Mouse (Mus musculus): Measurements from ENCODE around the gene Duox1. TPM values are rescaled to one million over a fixed set of nuclear protein-coding genes. Genes with fewer than 3 reads are reported as not detected.

Gene Duox1
- total and polyA plus RNA-seq, 2 experiments from 2014 or later: 0.16 to 0.33 TPM

- 64% methylated on average over 3 of the region's 3 CpGs for WGBS
- Histone ChIP-seq H3K9ac (replicated peaks; ENCODE audit: low read length, poor library complexity, severe bottlenecking) (no peak overlapping the region), H3K27me3 (ENCODE audit: insufficient read depth, low read length) (no peaks in the 10 kb centered on the region), H3K9me3 (ENCODE audit: low read length) (no peaks in the 10 kb centered on the region), H3K4me1 (ENCODE audit: insufficient read depth, low read length) (peaks cover 4% of the 10 kb centered on the region; the same call in 1 of the 2 replicates), H3K36me3 (ENCODE audit: insufficient read depth, low read length) (no peaks in the 10 kb centered on the region), H3K4me3 (ENCODE audit: low read depth, low read length) (no peak overlapping the region), H3K4me2 (ENCODE audit: low read depth, low read length, poor library complexity, severe bottlenecking) (no peak overlapping the region), H3K27ac (ENCODE audit: low read depth, low read length) (no peak overlapping the region)
- TF ChIP-seq CTCF (IDR thresholded peaks at IDR 0.05): no peak
- ATAC-seq (ENCODE audit: low FRiP score) (no peak), DNase-seq (ENCODE audit: low spot score) (no peak)
Measured at GRCm38 (mm10) chr2:122372067-122372466, 56.6 kb downstream of the Duox1 start.

GRCm38 (mm10) chr2:122372541-122372940, 57.1 kb downstream of the Duox1 start:
- no peak for DNase-seq (ENCODE audit: low spot score)
- TF ChIP-seq CTCF (IDR thresholded peaks at IDR 0.05): no peak
- 92% methylated on average over 1 of the region's 1 CpGs for WGBS
- Histone ChIP-seq H3K4me2 (ENCODE audit: low read depth, low read length, poor library complexity, severe bottlenecking) (no peak overlapping the region), H3K4me3 (ENCODE audit: low read depth, low read length) (no peak overlapping the region), H3K27me3 (ENCODE audit: insufficient read depth, low read length) (no peaks in the 10 kb centered on the region), H3K36me3 (ENCODE audit: insufficient read depth, low read length) (no peaks in the 10 kb centered on the region), H3K9ac (replicated peaks; ENCODE audit: low read length, poor library complexity, severe bottlenecking) (no peak overlapping the region), H3K27ac (ENCODE audit: low read depth, low read length) (no peak overlapping the region), H3K4me1 (ENCODE audit: insufficient read depth, low read length) (no peaks in the 10 kb centered on the region; the same call in 1 of the 2 replicates), H3K9me3 (ENCODE audit: low read length) (no peaks in the 10 kb centered on the region)
- no peak for ATAC-seq (ENCODE audit: low FRiP score)

- no peak overlapping the region for H3K4me2 ChIP-seq (ENCODE audit: low read depth, low read length, poor library complexity, severe bottlenecking)
- no peak for DNase-seq (ENCODE audit: low spot score)
- WGBS: 79% methylated on average over 5 of the region's 5 CpGs
- no peaks in the 10 kb centered on the region for H3K9me3 ChIP-seq (ENCODE audit: low read length)
- H3K27me3 ChIP-seq (ENCODE audit: insufficient read depth, low read length): no peaks in the 10 kb centered on the region
- no peak overlapping the region for H3K4me3 ChIP-seq (ENCODE audit: low read depth, low read length)
- TF ChIP-seq CTCF (IDR thresholded peaks at IDR 0.05): no peak
- H3K4me1 ChIP-seq (ENCODE audit: insufficient read depth, low read length): no peaks in the 10 kb centered on the region
- ATAC-seq (ENCODE audit: low FRiP score): no peak
- H3K36me3 ChIP-seq (ENCODE audit: insufficient read depth, low read length): no peaks in the 10 kb centered on the region
- no peak overlapping the region for H3K9ac ChIP-seq (replicated peaks; ENCODE audit: low read length, poor library complexity, severe bottlenecking)
- no peak overlapping the region for H3K27ac ChIP-seq (ENCODE audit: low read depth, low read length)
Measured at GRCm38 (mm10) chr2:122374012-122374411, 58.5 kb downstream of the Duox1 start.

- no peaks in the 10 kb centered on the region for H3K9me3 ChIP-seq (ENCODE audit: low read length)
- peak overlapping the region; percentile 67 for H3K9ac ChIP-seq (replicated peaks; ENCODE audit: low read length, poor library complexity, severe bottlenecking)
- 8% methylated on average over 23 of the region's 23 CpGs for WGBS
- no peak for ATAC-seq (ENCODE audit: low FRiP score)
- H3K36me3 ChIP-seq (ENCODE audit: insufficient read depth, low read length): no peaks in the 10 kb centered on the region
- H3K4me3 ChIP-seq (ENCODE audit: low read depth, low read length): peak overlapping the region; percentile 71
- peak overlapping the region; percentile 83 for H3K27ac ChIP-seq (ENCODE audit: low read depth, low read length)
- no peak for DNase-seq (ENCODE audit: low spot score)
- H3K4me2 ChIP-seq (ENCODE audit: low read depth, low read length, poor library complexity, severe bottlenecking): peak overlapping the region; percentile 46
- H3K27me3 ChIP-seq (ENCODE audit: insufficient read depth, low read length): no peaks in the 10 kb centered on the region
- H3K4me1 ChIP-seq (ENCODE audit: insufficient read depth, low read length): no peaks in the 10 kb centered on the region
- no peak for TF ChIP-seq CTCF (IDR thresholded peaks at IDR 0.05)
Measured at GRCm38 (mm10) chr2:122374666-122375331, 59.3 kb downstream of the Duox1 start.

GRCm38 (mm10) chr2:122375391-122375991, 60.0 kb downstream of the Duox1 start:
- peak overlapping the region; percentile 70 for H3K9ac ChIP-seq (replicated peaks; ENCODE audit: low read length, poor library complexity, severe bottlenecking)
- DNase-seq (ENCODE audit: low spot score): peak; percentile 98
- peak overlapping the region; percentile 71 for H3K4me3 ChIP-seq (ENCODE audit: low read depth, low read length)
- peak; percentile 89 for ATAC-seq (ENCODE audit: low FRiP score)
- H3K27ac ChIP-seq (ENCODE audit: low read depth, low read length): peak overlapping the region; percentile 83
- H3K27me3 ChIP-seq (ENCODE audit: insufficient read depth, low read length): no peaks in the 10 kb centered on the region
- peak overlapping the region; percentile 73 for H3K4me2 ChIP-seq (ENCODE audit: low read depth, low read length, poor library complexity, severe bottlenecking)
- H3K36me3 ChIP-seq (ENCODE audit: insufficient read depth, low read length): no peaks in the 10 kb centered on the region
- no peaks in the 10 kb centered on the region for H3K4me1 ChIP-seq (ENCODE audit: insufficient read depth, low read length)
- H3K9me3 ChIP-seq (ENCODE audit: low read length): no peaks in the 10 kb centered on the region
- TF ChIP-seq CTCF (IDR thresholded peaks at IDR 0.05): no peak
- under 1% methylated on average over 32 of the region's 32 CpGs for WGBS

- H3K4me1 ChIP-seq (ENCODE audit: insufficient read depth, low read length): no peaks in the 10 kb centered on the region
- no peak for ATAC-seq (ENCODE audit: low FRiP score)
- peak overlapping the region; percentile 71 for H3K4me3 ChIP-seq (ENCODE audit: low read depth, low read length)
- H3K4me2 ChIP-seq (ENCODE audit: low read depth, low read length, poor library complexity, severe bottlenecking): peak overlapping the region; percentile 73
- under 1% methylated on average over 22 of the region's 22 CpGs for WGBS
- H3K27me3 ChIP-seq (ENCODE audit: insufficient read depth, low read length): no peaks in the 10 kb centered on the region
- peak overlapping the region; percentile 83 for H3K27ac ChIP-seq (ENCODE audit: low read depth, low read length)
- H3K9ac ChIP-seq (replicated peaks; ENCODE audit: low read length, poor library complexity, severe bottlenecking): peak overlapping the region; percentile 70
- no peaks in the 10 kb centered on the region for H3K36me3 ChIP-seq (ENCODE audit: insufficient read depth, low read length)
- no peaks in the 10 kb centered on the region for H3K9me3 ChIP-seq (ENCODE audit: low read length)
- DNase-seq (ENCODE audit: low spot score): no peak
- TF ChIP-seq CTCF (IDR thresholded peaks at IDR 0.05): no peak
Measured at GRCm38 (mm10) chr2:122376041-122376561, 60.6 kb downstream of the Duox1 start.

All from midbrain, postnatal 0 days (tissue).